Mouse (Mus musculus) Patski (cell line): ENCODE measurements around the gene Papola. TPM values are rescaled to one million over a fixed set of nuclear protein-coding genes. Genes with fewer than 3 reads are reported as not detected.

ENCODE experiments used
- ATAC-seq: fragments of 100-300 bp; one replicate; pipeline ENCODE4 v1.8.0; 2021
- CTCF ChIA-PET: fragments of 350-600 bp; sonication (Branson Sonifier 250); formaldehyde crosslinking; loops from one replicate; lab custom pipeline; 2022; ENCODE audit warnings: inconsistent platforms; lab: Charles Lee
- POLR2A ChIA-PET: fragments of 350-600 bp; sonication (Branson Sonifier 250); formaldehyde crosslinking; loops from one replicate; lab custom pipeline; 2022; ENCODE audit warnings: antibody characterized with exemption, inconsistent platforms; lab: Charles Lee
- DNase-seq: peaks from one replicate; pipeline ENCODE4 v3.0.0-alpha.2; 2011; ENCODE audit warnings: low read depth, low spot score
- H3K27me3 ChIP-seq: fragments of 371-371 bp; one replicate; pipeline ENCODE4 v1.5.1; 2021
- CTCF ChIP-seq: fragments of 100-300 bp; IDR thresholded peaks from one replicate; pipeline ENCODE4 v1.5.1; 2021
- in situ Hi-C: fragments of 300-500 bp; cut with MboI; formaldehyde crosslinking; loops from 3 replicates; pipeline ENCODE4 v1.11.1; 2018; ENCODE audit warnings: low pct_unique_long_range_greater_than_20kb, mixed read lengths
- polyA plus RNA-seq: library from polyadenylated mRNA; unstranded; gene quantifications from one replicate; pipeline ENCODE4 v1.2.3, GENCODE M21; 2021

Papola gene
- 117 TPM for polyA plus RNA-seq

GRCm38 (mm10) chr12:105784196-105784999, at the start of gene Papola:
TSS of gene Papola (plus strand) at chr12:105784694.
- POLR2A ChIA-PET, result no interaction called here
- peaks cover 3% of the 10 kb centered on the region for H3K27me3 ChIP-seq
- DNase-seq, result peak; percentile 54
- in situ Hi-C loops, result no loop called here
- peak; percentile 89 for ATAC-seq
- no peak for TF ChIP-seq CTCF
- CTCF ChIA-PET, result no interaction called here

GRCm38 (mm10) chr12:105735226-105735888, 49.1 kb upstream of the Papola start:
- TF ChIP-seq CTCF, result no peak
- POLR2A ChIA-PET, result no interaction called here
- ATAC-seq (no peak), DNase-seq (no peak)
- no peaks in the 10 kb centered on the region for H3K27me3 ChIP-seq
- CTCF ChIA-PET, result no interaction called here
- in situ Hi-C loops, result loop anchor here (25.0 kb wide), 1 partner anchor 673 kb away; no protein-coding TSS in a partner anchor

- no peaks in the 10 kb centered on the region for H3K27me3 ChIP-seq
- in situ Hi-C loops, result loop anchor here (25.0 kb wide), 1 partner anchor 674 kb away; no protein-coding TSS in a partner anchor
- no peak for TF ChIP-seq CTCF
- ChIA-PET POLR2A (no interaction called here), CTCF (no interaction called here)
- ATAC-seq (no peak), DNase-seq (no peak)
These were observed 48.6 kb upstream of the Papola start for GRCm38 (mm10) chr12:105735889-105736251.

- CTCF ChIA-PET, result no interaction called here
- in situ Hi-C loops, result loop anchor here (25.0 kb wide), 1 partner anchor 676 kb away; no protein-coding TSS in a partner anchor
These were observed 46.0 kb upstream of the Papola start for GRCm38 (mm10) chr12:105738316-105739096.

GRCm38 (mm10) chr12:105739656-105740055, 44.8 kb upstream of the Papola start:
- ChIA-PET POLR2A (no interaction called here), CTCF (no interaction called here)
- no peak for TF ChIP-seq CTCF
- H3K27me3 ChIP-seq, result no peaks in the 10 kb centered on the region
- ATAC-seq (no peak), DNase-seq (no peak)
- in situ Hi-C loops, result loop anchor here (25.0 kb wide), 1 partner anchor 677 kb away; no protein-coding TSS in a partner anchor

More at GRCm38 (mm10) chr12:105738316-105739096, 46.0 kb upstream of the Papola start:
- H3K27me3 ChIP-seq, result no peaks in the 10 kb centered on the region
- TF ChIP-seq CTCF, result no peak
- POLR2A ChIA-PET, result interaction anchor here (0.6 kb wide), 1 partner anchor 8 kb away, joined by 3 read pairs; no protein-coding TSS in a partner anchor
- ATAC-seq (no peak), DNase-seq (no peak)

- POLR2A ChIA-PET, result no interaction called here
- no peak for TF ChIP-seq CTCF
- no peak for ATAC-seq
- no peak for DNase-seq
- in situ Hi-C loops, result loop anchor here (25.0 kb wide), 1 partner anchor 686 kb away; no protein-coding TSS in a partner anchor
- CTCF ChIA-PET, result no interaction called here
- H3K27me3 ChIP-seq, result no peaks in the 10 kb centered on the region
These were observed 36.4 kb upstream of the Papola start for GRCm38 (mm10) chr12:105748114-105748513.

GRCm38 (mm10) chr12:105753813-105754212, 30.7 kb upstream of the Papola start:
- CTCF ChIA-PET, result no interaction called here
- H3K27me3 ChIP-seq, result no peaks in the 10 kb centered on the region
- DNase-seq (no peak), ATAC-seq (no peak)
- POLR2A ChIA-PET, result no interaction called here
- TF ChIP-seq CTCF, result no peak
- in situ Hi-C loops, result no loop called here

- POLR2A ChIA-PET, result no interaction called here
These were observed 26.5 kb upstream of the Papola start for GRCm38 (mm10) chr12:105757816-105758497.

GRCm38 (mm10) chr12:105758911-105759310, 25.6 kb upstream of the Papola start:
- no peak for TF ChIP-seq CTCF
- DNase-seq, result no peak
- in situ Hi-C loops, result no loop called here
- ATAC-seq, result no peak
- H3K27me3 ChIP-seq, result no peaks in the 10 kb centered on the region
- ChIA-PET CTCF (no interaction called here), POLR2A (no interaction called here)

More at GRCm38 (mm10) chr12:105757816-105758497, 26.5 kb upstream of the Papola start:
- H3K27me3 ChIP-seq, result no peaks in the 10 kb centered on the region
- CTCF ChIA-PET, result no interaction called here
- DNase-seq, result no peak
- in situ Hi-C loops, result no loop called here
- no peak for TF ChIP-seq CTCF
- peak; percentile 17 for ATAC-seq
